Mouse (Mus musculus): ENCODE results near the gene Celf2. TPM values are rescaled to one million over a fixed set of nuclear protein-coding genes. Genes with fewer than 3 reads are reported as not detected.

Celf2 gene
- total and polyA plus RNA-seq, 2 experiments from 2014 or later, result 185 to 205 TPM

DNA sequence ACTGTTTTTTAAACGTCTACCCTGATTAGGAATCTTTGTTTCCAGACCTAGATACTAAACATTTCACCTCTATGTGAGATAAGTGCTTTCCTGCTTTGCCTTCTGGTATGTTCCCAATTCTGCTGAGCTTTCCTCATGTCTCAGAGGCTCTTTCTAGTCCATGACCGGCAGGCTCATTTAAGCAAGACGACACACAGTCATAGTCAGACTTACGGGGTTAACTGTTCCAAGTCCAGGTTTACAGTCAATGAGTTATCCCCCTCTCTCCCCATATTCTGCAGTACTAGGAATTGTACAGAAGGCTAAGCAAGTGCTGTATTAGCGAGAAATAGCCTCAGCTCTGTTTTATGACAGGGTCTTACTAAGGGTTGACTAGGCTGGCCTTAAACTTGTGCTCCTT is 936.4 kb downstream of the Celf2 start:
- 78% methylated on average over 5 of the region's 5 CpGs for WGBS
- H3K4me1 ChIP-seq (ENCODE audit: insufficient read depth), result no peaks in the 10 kb centered on the region
- no peak overlapping the region for H3K4me2 ChIP-seq (ENCODE audit: low read depth)
- no peak for DNase-seq
- TF ChIP-seq CTCF (IDR thresholded peaks at IDR 0.05; ENCODE audit: low read depth), result no peak
- no peak overlapping the region for H3K27ac ChIP-seq (ENCODE audit: low read depth, low read length)
- H3K36me3 ChIP-seq (ENCODE audit: insufficient read depth), result peaks cover 21% of the 10 kb centered on the region
- no peak for ATAC-seq
- no peak overlapping the region for H3K4me3 ChIP-seq (ENCODE audit: low read depth, low read length)
- H3K27me3 ChIP-seq (ENCODE audit: insufficient read depth, low read length), result no peaks in the 10 kb centered on the region
- H3K9ac ChIP-seq, result no peak overlapping the region
- H3K9me3 ChIP-seq (ENCODE audit: low read length), result no peaks in the 10 kb centered on the region

DNA sequence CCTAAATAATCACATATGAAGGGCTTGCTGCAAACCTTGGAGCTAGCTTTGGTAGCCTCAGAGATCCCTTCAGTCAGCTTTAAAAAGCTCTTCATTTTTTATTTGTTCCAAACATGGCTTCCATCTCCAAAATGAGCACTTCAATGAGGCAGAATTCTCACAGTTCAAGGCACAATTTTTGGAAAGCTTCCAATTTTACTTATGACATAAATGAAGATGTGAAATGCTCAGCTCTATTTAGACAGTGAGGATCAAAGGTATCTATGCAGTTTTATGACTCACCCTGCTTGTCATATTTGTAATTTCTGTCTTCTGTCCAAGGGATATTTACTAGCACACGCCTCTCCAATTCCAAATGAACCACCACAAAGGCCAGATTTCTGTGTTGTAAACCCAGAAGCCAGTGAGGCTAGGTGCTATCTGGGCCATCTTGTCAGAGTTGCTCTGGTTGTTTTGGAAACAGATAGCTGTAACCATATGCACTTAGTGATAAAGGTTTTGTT is 940.3 kb downstream of the Celf2 start:
- Histone ChIP-seq H3K27ac (ENCODE audit: low read depth, low read length) (no peak overlapping the region), H3K4me2 (ENCODE audit: low read depth) (no peak overlapping the region)
- no peak for ATAC-seq

DNA sequence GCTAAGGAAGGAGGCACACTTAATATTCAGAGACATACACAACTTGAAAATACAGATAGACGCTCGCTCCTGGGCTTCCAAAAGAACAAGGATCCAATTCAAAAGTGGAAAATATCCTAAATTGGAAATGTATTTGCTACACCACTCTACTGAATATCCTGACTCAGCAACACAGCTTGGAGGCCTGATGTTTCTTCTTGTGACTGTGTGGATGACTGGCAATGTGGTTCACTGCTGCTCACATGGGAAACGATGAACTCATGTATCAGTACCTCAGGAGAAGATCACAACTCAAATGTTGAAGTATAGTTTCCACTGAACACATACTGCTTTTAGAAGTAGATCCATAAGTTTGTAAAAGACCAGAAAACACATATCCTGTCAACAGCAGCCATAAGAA is 944.2 kb downstream of the Celf2 start:
- WGBS, result 74% methylated on average over 3 of the region's 3 CpGs
- no peak overlapping the region for H3K4me3 ChIP-seq (ENCODE audit: low read depth, low read length)
- no peaks in the 10 kb centered on the region for H3K9me3 ChIP-seq (ENCODE audit: low read length)

More for the DNA sequence above, 940.3 kb downstream of the Celf2 start:
- Histone ChIP-seq H3K9ac (no peak overlapping the region), H3K4me1 (ENCODE audit: insufficient read depth) (no peaks in the 10 kb centered on the region), H3K4me3 (ENCODE audit: low read depth, low read length) (no peak overlapping the region), H3K9me3 (ENCODE audit: low read length) (no peaks in the 10 kb centered on the region), H3K36me3 (ENCODE audit: insufficient read depth) (peaks cover 16% of the 10 kb centered on the region), H3K27me3 (ENCODE audit: insufficient read depth, low read length) (no peaks in the 10 kb centered on the region)
- WGBS, result 83% methylated on average over 1 of the region's 1 CpGs
- no peak for TF ChIP-seq CTCF (IDR thresholded peaks at IDR 0.05; ENCODE audit: low read depth)
- DNase-seq, result no peak

DNA sequence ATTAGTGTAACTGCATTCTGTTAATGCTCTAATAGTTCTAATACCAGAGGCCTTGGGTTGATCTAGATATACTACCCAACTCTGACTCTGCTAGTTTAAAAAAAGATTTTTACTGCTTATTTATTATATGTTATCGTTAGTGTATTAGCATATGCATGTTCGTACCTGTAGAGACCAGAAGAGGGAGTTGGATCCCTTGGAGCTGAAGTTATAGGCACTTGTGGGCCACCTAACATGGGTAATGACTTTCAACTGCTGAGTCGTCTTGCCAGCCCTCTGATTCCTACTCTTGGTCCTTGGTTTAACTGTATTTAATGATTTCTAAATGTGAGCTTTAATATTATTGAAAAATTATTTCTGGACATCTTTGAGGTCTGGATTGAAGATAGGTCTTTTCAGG is 948.0 kb downstream of the Celf2 start:
- ATAC-seq (no peak), DNase-seq (no peak)
- Histone ChIP-seq H3K36me3 (ENCODE audit: insufficient read depth) (peaks cover 23% of the 10 kb centered on the region), H3K4me2 (ENCODE audit: low read depth) (no peak overlapping the region), H3K27ac (ENCODE audit: low read depth, low read length) (no peak overlapping the region), H3K4me3 (ENCODE audit: low read depth, low read length) (no peak overlapping the region), H3K27me3 (ENCODE audit: insufficient read depth, low read length) (no peaks in the 10 kb centered on the region), H3K9me3 (ENCODE audit: low read length) (no peaks in the 10 kb centered on the region), H3K9ac (no peak overlapping the region), H3K4me1 (ENCODE audit: insufficient read depth) (no peaks in the 10 kb centered on the region)
- WGBS, result 93% methylated on average over 3 of the region's 3 CpGs
- TF ChIP-seq CTCF (IDR thresholded peaks at IDR 0.05; ENCODE audit: low read depth), result no peak

More for the DNA sequence above, 944.2 kb downstream of the Celf2 start:
- ATAC-seq (no peak), DNase-seq (no peak)
- Histone ChIP-seq H3K36me3 (ENCODE audit: insufficient read depth) (peaks cover 16% of the 10 kb centered on the region), H3K27ac (ENCODE audit: low read depth, low read length) (no peak overlapping the region), H3K4me2 (ENCODE audit: low read depth) (no peak overlapping the region), H3K27me3 (ENCODE audit: insufficient read depth, low read length) (no peaks in the 10 kb centered on the region), H3K4me1 (ENCODE audit: insufficient read depth) (no peaks in the 10 kb centered on the region), H3K9ac (no peak overlapping the region)
- no peak for TF ChIP-seq CTCF (IDR thresholded peaks at IDR 0.05; ENCODE audit: low read depth)

DNA sequence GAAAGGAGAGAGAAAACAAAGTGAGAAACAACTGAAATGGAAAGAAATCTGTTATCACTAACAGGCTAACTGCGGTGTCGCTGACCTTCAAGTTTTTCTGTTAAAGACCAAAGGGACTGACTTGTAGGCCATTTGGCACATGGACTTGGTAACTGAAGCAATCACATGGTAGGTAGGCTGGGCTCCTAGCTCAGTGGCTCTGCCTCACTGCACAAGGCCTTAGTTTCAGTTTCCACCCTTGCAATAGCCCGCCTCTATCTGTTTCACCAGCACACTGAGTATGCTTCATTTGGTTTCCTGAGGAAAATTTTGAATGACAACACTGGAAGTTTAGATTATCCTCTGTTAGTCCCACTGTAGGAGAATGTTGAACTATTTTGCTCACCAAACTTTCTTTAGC is 948.6 kb downstream of the Celf2 start:
- ATAC-seq (no peak), DNase-seq (no peak)
- peaks cover 28% of the 10 kb centered on the region for H3K36me3 ChIP-seq (ENCODE audit: insufficient read depth)
- H3K4me1 ChIP-seq (ENCODE audit: insufficient read depth), result no peaks in the 10 kb centered on the region
- H3K27ac ChIP-seq (ENCODE audit: low read depth, low read length), result no peak overlapping the region
- no peak overlapping the region for H3K9ac ChIP-seq
- no peaks in the 10 kb centered on the region for H3K9me3 ChIP-seq (ENCODE audit: low read length)
- no peaks in the 10 kb centered on the region for H3K27me3 ChIP-seq (ENCODE audit: insufficient read depth, low read length)
- no peak for TF ChIP-seq CTCF (IDR thresholded peaks at IDR 0.05; ENCODE audit: low read depth)
- 100% methylated on average over 3 of the region's 3 CpGs for WGBS
- H3K4me3 ChIP-seq (ENCODE audit: low read depth, low read length), result no peak overlapping the region
- H3K4me2 ChIP-seq (ENCODE audit: low read depth), result no peak overlapping the region

DNA sequence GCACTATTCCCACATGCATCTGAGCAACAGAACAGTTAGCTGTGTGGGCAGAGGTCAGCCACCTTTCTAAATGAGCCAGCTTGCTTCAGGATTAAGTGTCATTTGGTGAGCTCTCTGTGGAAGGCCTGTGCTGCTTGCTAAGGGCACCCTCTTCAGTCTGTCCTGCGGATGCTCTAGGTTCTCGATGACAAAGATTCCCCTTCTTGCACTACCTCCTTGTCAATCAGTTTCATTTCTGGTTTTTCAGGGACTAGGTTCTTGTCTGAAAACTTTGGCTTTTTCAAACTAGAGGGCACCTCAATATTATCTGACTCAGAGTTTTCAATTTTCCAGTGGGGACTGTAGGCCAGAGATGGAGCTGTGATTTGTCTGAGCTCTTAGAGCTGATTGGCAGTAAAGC is 949.8 kb downstream of the Celf2 start:
- peaks cover 36% of the 10 kb centered on the region for H3K36me3 ChIP-seq (ENCODE audit: insufficient read depth)
- no peaks in the 10 kb centered on the region for H3K9me3 ChIP-seq (ENCODE audit: low read length)
- 94% methylated on average over 2 of the region's 2 CpGs for WGBS
- no peak for ATAC-seq
- no peak overlapping the region for H3K4me3 ChIP-seq (ENCODE audit: low read depth, low read length)
- H3K27me3 ChIP-seq (ENCODE audit: insufficient read depth, low read length), result no peaks in the 10 kb centered on the region
- H3K27ac ChIP-seq (ENCODE audit: low read depth, low read length), result no peak overlapping the region
- H3K4me2 ChIP-seq (ENCODE audit: low read depth), result no peak overlapping the region
- no peaks in the 10 kb centered on the region for H3K4me1 ChIP-seq (ENCODE audit: insufficient read depth)
- no peak for TF ChIP-seq CTCF (IDR thresholded peaks at IDR 0.05; ENCODE audit: low read depth)
- no peak for DNase-seq
- H3K9ac ChIP-seq, result no peak overlapping the region

DNA sequence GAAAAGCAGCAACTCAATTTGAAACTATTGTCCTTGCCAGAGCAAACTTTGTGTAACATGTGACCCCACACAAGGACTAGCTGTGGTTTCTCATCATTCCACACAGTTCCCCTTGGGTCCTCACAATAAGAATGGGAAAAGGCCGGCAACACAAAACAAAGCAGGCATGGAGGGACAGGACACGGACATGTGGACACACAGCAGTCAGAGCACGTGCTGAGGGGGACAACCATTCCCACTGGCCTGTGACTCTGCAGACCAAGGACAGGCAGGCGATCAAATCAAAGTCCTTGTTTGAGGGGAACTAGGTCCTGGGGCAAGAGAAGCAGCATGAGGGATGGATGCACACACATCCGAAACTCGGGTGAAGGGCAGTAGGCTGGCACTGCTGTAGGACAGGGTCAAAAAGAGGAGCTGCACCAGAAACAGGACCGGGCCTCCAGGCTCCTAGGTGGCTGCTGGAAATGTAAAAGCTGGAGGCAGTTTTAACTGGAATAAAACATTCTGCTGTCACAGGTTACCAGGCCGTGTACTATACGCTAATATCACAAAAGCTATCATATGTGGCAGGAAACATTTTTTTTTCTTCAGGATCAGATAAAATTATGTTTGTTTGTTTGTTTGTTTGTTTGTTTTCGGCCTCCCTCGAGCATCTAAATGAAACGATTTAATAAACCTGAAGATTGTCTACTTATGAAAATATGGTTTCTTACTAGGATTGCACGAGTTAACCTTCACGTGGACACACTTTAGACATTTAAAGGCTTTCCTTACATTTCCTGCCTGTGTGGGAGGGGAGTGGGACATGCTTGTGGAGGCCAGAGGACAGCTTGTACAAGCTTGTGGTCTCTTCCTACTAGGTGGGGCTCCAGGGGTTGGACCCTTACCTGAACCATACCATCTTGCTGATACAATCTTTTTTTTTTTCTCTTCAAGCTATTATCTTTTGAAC is 950.8 kb downstream of the Celf2 start:
- no peak for TF ChIP-seq CTCF (IDR thresholded peaks at IDR 0.05; ENCODE audit: low read depth)
- Histone ChIP-seq H3K36me3 (ENCODE audit: insufficient read depth) (peaks cover 45% of the 10 kb centered on the region), H3K27me3 (ENCODE audit: insufficient read depth, low read length) (no peaks in the 10 kb centered on the region), H3K9ac (no peak overlapping the region), H3K4me1 (ENCODE audit: insufficient read depth) (no peaks in the 10 kb centered on the region), H3K27ac (ENCODE audit: low read depth, low read length) (no peak overlapping the region), H3K4me2 (ENCODE audit: low read depth) (no peak overlapping the region), H3K4me3 (ENCODE audit: low read depth, low read length) (no peak overlapping the region), H3K9me3 (ENCODE audit: low read length) (no peaks in the 10 kb centered on the region)
- 87% methylated on average over 14 of the region's 14 CpGs for WGBS
- DNase-seq (no peak), ATAC-seq (no peak)
